Mouse (Mus musculus) adrenal gland, adult 2 months (tissue): ENCODE results near the gene Rpl23. TPM values are rescaled to one million over a fixed set of nuclear protein-coding genes. Genes with fewer than 3 reads are reported as not detected.

Source experiments
- microRNA-seq, 2 experiments: library from miRNA; unstranded; fragments of <30 nt; microRNA quantifications; one replicate each; pipeline ENCODE4 v1.2.0; 2021
- polyA plus RNA-seq: library from polyadenylated mRNA; depleted of rRNA; stranded (reverse); fragments of >200 nt; gene quantifications from 2 replicates; pipeline ENCODE4 v1.2.3, GENCODE M21; 2012; rRNA removed
- total RNA-seq, 2 experiments: library from RNA; stranded (reverse); gene quantifications; 2 replicates each; pipeline ENCODE4 v1.2.3; 2021

Gene Rpl23
- total and polyA plus RNA-seq, 3 experiments = 14.2 to 846 (median 700) TPM

Small RNAs within 50 kb of the gene (microRNA-seq; reads per million reads assigned to microRNA genes)
- gene Mir8102 = 0 to 1.2 reads per million in 2 experiments

Other genes with a start within 250 kb of the Rpl23 start
- 10 to 100 TPM; 11.2 to 13.9 TPM for gene Srcin1, start 206.3 kb downstream of the Rpl23 start, total RNA-seq
- gene Srcin1, start 206.3 kb downstream of the Rpl23 start, polyA plus RNA-seq = 13.8 and 17.9 TPM in 2 replicates
- 1 to 10 TPM; 2.0 to 6.8 TPM for gene Epop, start 152.7 kb downstream of the Rpl23 start, total RNA-seq
- 10.6 and 16.2 TPM in 2 replicates for gene Epop, start 152.7 kb downstream of the Rpl23 start, polyA plus RNA-seq
- gene Mllt6, start 119.0 kb downstream of the Rpl23 start, total RNA-seq = 10 to 100 TPM; 30.6 to 51.2 TPM
- gene Mllt6, start 119.0 kb downstream of the Rpl23 start, polyA plus RNA-seq = 73.0 and 85.8 TPM in 2 replicates
- 100 to 1,000 TPM; 183 to 265 TPM for gene Cisd3, start 96.6 kb downstream of the Rpl23 start, total RNA-seq
- 61.6 and 66.4 TPM in 2 replicates for gene Cisd3, start 96.6 kb downstream of the Rpl23 start, polyA plus RNA-seq
- gene Pcgf2, start 81.9 kb downstream of the Rpl23 start, total RNA-seq = 10 to 100 TPM; 19.8 to 26.1 TPM
- gene Pcgf2, start 81.9 kb downstream of the Rpl23 start, polyA plus RNA-seq = 89.5 and 107 TPM in 2 replicates
- gene Psmb3, start 79.0 kb downstream of the Rpl23 start, total RNA-seq = 100 to 1,000 TPM; 224 to 239 TPM
- gene Psmb3, start 79.0 kb downstream of the Rpl23 start, polyA plus RNA-seq = 247 and 261 TPM in 2 replicates
- gene Pip4k2b, start 37.7 kb downstream of the Rpl23 start, total RNA-seq = 10 to 100 TPM; 26.9 to 27.2 TPM
- gene Pip4k2b, start 37.7 kb downstream of the Rpl23 start, polyA plus RNA-seq = 12.8 and 14.7 TPM in 2 replicates
- 10 to 100 TPM; 17.5 to 28.9 TPM for gene Cwc25, start 15.9 kb downstream of the Rpl23 start, total RNA-seq
- gene Cwc25, start 15.9 kb downstream of the Rpl23 start, polyA plus RNA-seq = 5.1 and 6.5 TPM in 2 replicates
- gene 1700001P01Rik, start 6.5 kb downstream of the Rpl23 start, total RNA-seq = under 1 TPM in 1 of 2 experiments, not detected in 1; 0.49 TPM
- not detected in 2 replicates for gene 1700001P01Rik, start 6.5 kb downstream of the Rpl23 start, polyA plus RNA-seq
- 100 to 1,000 TPM; 118 to 172 TPM for gene Lasp1, start 16.6 kb upstream of the Rpl23 start, total RNA-seq
- gene Lasp1, start 16.6 kb upstream of the Rpl23 start, polyA plus RNA-seq = 127 and 138 TPM in 2 replicates
- gene B230217C12Rik, start 58.3 kb upstream of the Rpl23 start, total RNA-seq = 1 to 10 TPM; 2.9 to 4.6 TPM
- gene B230217C12Rik, start 58.3 kb upstream of the Rpl23 start, polyA plus RNA-seq = 1.8 and 2.5 TPM in 2 replicates
- 1 to 10 TPM in 1 of 2 experiments, under 1 TPM in 1; 0.78 to 1.0 TPM for gene Fbxo47, start 101.7 kb upstream of the Rpl23 start, total RNA-seq
- 0.21 TPM in 1 of 2 replicates, not detected in the other for gene Fbxo47, start 101.7 kb upstream of the Rpl23 start, polyA plus RNA-seq
- gene Plxdc1, start 204.0 kb upstream of the Rpl23 start, total RNA-seq = 10 to 100 TPM; 17.5 to 22.2 TPM
- 11.0 and 13.7 TPM in 2 replicates for gene Plxdc1, start 204.0 kb upstream of the Rpl23 start, polyA plus RNA-seq
- 1 to 10 TPM in 1 of 2 experiments, under 1 TPM in 1; 0.29 to 1.2 TPM for gene Arl5c, start 213.7 kb upstream of the Rpl23 start, total RNA-seq
- gene Arl5c, start 213.7 kb upstream of the Rpl23 start, polyA plus RNA-seq = 0.43 and 0.87 TPM in 2 replicates
- 1 to 10 TPM; 6.9 to 9.6 TPM for gene Cacnb1, start 240.6 kb upstream of the Rpl23 start, total RNA-seq
- gene Cacnb1, start 240.6 kb upstream of the Rpl23 start, polyA plus RNA-seq = 14.4 and 14.5 TPM in 2 replicates
- gene Rpl19, start 244.3 kb upstream of the Rpl23 start, total RNA-seq = 1,000 to 10,000 TPM; 1,223 to 1,284 TPM
- 128 and 129 TPM in 2 replicates for gene Rpl19, start 244.3 kb upstream of the Rpl23 start, polyA plus RNA-seq